Mouse (Mus musculus): ENCODE results near the gene Dpp7.

The Dpp7 gene

DNA sequence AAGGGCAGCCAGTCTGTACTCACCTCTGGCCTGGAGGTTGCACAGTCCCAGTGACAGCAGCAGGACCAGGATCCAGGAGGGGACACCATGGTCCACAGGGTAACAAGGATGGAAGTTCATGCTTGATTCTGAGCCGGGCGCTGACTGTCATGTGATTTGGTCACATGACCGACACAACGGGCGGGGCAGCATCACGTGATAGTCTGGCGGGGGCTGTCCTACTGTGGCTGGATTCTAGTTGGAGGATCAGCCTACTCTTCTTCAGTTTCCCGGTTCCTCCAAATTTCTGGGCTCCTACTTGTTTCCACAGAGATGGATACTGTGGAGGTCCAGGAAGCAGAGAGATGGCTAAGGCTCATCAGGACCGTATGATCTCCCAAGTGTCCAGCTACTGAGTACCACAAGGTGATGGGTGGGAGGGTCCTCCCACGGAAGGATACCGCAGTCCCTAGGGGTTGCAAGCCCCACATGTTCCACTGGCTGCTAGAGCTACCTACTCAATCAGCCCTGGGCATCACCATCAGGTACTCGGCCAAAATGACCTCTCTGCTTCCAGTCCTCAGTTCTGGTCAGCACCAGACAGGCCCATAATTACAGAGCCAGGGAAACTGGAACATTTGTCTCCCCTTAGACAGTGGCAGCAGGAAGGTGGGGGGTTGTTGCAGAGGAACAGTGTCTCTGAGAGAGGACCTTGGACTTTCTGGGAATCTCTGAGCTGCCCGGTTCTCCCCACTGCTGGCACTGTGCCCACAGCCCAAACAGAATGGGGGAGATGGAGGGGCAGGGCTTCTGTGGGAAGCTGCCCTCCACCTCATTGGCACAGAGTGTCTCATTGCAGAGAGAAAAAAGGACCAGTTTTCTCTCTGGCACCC, at the start of gene Dpp7:
TSS of gene Dpp7 (minus strand) at position 152 of the 872 bp plus-strand sequence.
- peak; percentile 90 for DNase-seq

GRCm38 (mm10) chr2:25403994-25404393, 47.8 kb upstream of the Dpp7 start:
- DNase-seq = no peak

DNA sequence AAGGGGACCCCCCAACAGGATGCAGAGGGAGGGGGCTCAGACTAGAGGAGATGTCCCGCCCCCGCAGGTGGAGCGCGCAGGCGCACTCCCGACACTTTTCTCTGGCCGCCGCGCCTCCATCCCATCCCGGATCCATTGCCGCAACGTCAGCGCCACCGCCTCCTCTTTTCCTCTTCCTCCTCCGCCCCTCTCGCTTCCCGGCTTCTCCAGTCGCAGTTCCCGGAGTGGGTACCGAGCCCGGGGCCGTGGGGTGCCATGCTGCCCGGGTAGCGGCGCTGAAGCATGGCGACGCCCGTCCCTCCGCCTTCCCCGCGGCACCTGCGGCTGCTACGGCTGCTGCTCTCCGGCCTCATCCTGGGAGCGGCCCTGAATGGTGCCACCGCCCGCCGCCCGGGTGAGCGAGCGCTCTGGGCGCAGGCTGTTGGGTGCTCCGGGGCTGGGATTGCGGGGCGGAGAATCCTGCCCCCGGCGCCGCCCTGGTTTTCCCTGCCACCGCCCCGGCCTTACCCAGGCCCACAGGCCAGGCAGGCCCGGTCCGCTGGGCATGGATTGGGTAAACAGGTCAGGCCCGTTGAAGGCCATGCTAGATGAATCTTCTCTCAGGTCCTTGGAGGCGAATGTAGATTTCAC, 46.9 kb upstream of the Dpp7 start:
- DNase-seq = peak; percentile 90

DNA sequence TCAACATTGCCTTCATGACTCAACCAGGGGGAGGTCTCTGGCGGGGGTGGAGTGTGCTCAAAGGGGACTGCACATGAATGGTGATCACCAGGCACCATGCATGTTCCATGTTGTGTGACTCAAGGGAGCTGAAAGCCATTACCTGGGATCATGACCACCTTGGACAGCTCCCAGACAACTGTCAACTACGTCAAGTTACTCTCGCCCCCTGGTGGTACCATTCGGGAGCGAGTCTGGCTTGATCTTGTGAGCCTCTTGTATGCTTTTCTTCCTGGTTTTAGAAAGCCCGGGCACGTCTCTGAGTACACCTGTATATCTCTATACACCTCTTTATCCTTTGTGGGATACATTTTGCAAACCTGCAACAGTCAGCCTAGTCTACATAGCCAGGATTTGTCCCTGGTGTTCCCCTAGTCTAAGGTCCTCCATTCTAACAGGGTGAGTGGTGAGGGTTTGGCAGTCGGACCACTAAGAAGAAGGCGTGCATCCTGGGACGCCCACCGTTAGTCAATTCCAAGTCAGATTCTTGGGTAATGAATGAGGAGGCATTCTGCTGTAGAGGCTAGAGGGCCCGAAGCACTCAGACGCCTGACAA, 46.3 kb upstream of the Dpp7 start:
- DNase-seq = peak; percentile 88

GRCm38 (mm10) chr2:25400764-25401163, 44.6 kb upstream of the Dpp7 start:
- peak; percentile 75 for DNase-seq

DNA sequence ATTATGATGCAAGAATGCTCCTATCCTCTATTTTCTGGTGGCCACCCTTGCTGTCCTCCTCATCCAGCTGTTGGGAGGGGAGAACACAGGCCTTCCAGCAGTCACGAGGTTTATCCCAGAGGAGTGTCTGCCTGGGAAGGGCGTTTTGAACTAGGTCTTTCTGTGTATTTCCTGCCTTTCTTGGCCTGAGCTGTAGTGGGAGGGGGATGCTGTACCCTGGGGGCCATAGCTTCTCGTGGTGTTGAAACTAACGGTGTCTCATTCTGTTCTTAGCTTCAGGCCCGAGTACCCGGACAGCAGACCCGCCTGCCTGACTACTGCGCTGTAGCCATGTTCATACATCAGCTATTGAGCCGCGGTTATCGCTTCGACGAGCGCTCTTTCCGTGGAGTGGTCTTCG, 44.1 kb upstream of the Dpp7 start:
- no peak for DNase-seq

GRCm38 (mm10) chr2:25399051-25399450, 42.9 kb upstream of the Dpp7 start, which contains the start of gene Npdc1:
Npdc1 (plus strand) TSS chr2:25399351.
- DNase-seq = no peak

- no peak for DNase-seq
These were observed 41.9 kb upstream of the Dpp7 start for GRCm38 (mm10) chr2:25398065-25398464.

DNA sequence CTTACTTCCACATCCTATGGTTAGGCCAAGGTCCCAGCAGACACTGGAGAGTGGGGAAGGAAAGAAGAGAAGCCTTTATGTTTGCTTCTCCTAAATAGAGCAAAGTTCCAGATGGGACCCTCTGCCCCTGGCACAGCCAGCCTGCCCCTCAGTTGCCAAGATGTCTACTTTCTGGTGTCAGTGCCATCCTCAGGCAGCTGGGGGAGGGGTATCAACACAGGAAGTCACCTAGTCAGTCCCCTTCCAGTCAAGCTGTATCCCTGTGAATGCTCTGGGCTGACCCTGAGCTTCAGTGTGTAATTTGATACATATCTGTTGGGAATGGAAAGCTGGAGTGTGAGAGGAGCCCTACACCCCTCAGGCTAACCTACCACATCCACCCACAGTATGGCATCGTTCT, 40.9 kb upstream of the Dpp7 start:
- DNase-seq = no peak

- peak; percentile 83 for DNase-seq
These were observed 40.4 kb upstream of the Dpp7 start for GRCm38 (mm10) chr2:25396597-25396983.

DNA sequence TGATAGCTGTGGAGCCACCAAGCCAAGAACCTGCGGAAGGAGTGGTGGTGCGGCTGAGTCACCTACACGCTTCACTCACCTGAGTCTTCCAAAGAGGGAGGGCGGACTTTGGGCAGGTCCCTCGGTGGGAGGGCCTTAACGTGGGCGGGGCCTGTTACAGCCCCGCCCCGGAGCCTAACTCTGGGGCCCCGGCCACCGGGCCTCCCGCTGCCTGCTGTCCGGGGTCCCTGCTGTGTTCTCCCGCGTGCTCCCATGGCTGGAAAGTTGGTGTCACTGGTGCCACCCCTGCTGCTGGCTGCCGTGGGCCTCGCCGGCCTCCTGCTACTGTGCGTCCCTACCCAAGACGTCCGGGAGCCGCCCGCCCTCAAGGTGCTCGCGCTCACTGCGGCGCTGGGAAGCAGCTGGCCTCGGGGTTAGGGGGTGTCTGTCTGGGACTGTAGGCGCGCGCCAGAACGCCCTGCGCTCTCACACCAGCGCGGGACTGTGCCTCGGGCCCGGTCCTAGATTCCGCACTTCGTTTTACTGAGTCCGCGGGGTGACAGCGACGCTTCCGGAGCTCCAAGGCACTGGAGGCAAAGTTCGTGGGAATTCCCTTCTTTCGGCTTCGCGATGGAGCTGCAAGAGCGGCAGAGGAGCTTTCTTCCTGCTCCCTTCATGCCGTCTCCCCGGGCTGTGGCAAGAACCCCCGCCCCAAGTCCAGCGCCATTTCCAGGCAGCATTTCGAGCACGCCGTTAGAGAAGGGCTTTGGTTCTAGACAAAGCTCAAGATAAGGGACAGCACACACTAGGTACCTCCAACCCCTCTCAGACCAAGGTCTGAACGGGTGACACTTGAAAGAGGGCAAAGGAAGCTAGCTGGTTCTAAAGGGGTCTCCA, 39.8 kb upstream of the Dpp7 start, which contains the start of gene Entpd2:
TSS of gene Entpd2 (plus strand) at position 154 of the 876 bp plus-strand sequence.
- DNase-seq = peak; percentile 67

DNA sequence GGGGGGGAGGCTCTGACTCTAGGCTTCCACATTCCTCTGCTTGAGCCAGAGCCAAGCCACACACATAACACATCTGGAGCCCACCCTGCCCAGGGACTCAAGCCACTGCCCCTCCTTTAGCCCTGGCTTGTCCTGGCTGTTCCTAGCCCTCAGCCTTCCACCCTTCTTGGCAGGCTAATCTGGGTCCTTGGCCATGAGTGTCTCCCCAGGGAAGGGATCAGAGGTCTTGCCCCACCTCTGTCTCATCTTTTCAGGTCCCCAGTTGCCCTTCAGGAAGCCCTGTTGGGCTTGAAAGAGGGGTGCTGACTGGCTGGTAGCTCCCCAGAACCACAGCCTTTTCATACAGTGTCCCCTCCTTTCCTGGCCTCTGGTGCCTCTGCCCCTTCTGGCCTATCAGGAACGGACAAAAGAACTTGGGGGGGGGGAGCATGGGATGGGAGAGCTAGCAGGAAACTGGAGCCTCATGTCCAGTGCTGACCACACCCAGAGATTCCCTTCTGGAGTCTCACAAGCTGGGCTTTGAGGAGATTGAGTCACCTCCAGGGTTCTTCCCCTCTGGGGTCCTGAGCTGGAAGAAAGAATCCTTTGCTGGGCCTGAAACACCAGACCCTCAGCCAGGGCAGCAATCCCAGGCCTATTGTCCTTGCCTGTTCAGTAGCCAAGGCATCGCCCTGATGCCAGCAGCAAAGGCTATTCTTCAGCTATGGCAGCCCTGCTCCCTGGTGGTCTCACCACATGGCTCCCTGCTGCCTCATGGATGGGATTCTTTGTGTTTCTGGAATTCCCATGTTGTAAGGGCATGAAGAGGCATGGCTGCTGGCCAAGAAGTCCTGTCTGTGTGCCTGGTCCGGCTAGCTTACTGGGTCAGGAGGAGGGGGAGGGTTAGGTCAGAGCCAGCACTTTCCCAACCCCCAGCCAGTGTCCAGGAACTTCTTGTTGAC, 38.4 kb upstream of the Dpp7 start:
- DNase-seq = peak; percentile 68

DNA sequence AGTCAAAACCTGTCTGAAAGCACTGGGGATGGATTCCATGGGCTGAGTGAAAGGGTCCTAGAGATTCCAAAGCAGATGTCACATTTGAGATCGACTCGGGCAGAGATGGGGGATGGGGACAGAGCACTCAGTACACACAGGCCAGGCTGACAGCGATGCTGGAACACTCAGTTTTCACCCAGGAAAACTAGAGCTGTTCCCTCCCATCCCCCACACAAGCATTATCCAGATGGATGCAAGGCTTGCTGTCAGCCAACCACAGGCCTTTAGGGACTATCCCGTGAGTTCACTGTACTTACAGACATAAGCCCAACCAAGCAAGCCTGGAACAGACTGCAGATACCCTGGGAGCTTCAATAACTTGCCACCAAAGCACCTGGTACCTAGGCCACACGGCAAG, 35.1 kb upstream of the Dpp7 start:
- no peak for DNase-seq

DNA sequence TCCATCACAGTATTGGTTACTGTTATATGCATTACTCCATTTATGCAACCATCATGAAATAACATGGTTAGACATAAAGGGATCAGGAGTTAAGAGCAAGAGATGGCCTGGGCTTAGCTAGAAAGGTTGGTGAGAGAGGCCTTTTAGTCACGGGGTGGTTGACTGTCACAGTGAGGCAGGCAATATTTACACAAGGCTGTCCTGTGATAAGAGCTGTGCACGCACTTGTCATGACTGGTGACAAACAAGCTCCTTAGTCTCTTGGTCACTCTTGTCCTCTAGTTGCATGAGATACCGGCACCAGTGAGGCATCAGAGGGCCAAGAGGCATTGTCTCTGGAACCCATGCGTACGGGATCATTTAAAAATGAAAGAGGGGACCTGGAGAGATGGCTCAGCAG, 28.3 kb upstream of the Dpp7 start:
- DNase-seq = no peak

DNA sequence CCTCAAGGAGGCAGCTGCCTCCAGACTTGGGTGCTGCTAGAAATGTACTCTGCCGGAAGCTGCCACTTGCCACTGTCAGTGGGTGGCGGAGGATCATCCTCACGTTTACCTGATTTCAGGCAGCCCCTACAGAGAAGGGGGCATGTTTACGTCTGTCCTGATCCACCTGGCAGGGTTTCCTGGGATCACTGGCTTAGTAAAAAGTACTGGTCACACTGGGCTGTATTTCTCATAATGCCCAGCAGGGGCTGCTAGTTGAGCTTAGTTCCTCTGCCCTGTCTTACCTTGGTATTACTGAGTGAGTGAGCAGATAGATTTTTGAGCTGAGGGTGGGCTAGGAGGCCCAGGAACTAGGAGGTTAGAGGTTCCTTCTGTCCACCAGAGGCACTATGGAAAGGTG, 20.4 kb upstream of the Dpp7 start:
- peak; percentile 77 for DNase-seq

GRCm38 (mm10) chr2:25373431-25373830, 17.3 kb upstream of the Dpp7 start:
- DNase-seq = no peak

DNA sequence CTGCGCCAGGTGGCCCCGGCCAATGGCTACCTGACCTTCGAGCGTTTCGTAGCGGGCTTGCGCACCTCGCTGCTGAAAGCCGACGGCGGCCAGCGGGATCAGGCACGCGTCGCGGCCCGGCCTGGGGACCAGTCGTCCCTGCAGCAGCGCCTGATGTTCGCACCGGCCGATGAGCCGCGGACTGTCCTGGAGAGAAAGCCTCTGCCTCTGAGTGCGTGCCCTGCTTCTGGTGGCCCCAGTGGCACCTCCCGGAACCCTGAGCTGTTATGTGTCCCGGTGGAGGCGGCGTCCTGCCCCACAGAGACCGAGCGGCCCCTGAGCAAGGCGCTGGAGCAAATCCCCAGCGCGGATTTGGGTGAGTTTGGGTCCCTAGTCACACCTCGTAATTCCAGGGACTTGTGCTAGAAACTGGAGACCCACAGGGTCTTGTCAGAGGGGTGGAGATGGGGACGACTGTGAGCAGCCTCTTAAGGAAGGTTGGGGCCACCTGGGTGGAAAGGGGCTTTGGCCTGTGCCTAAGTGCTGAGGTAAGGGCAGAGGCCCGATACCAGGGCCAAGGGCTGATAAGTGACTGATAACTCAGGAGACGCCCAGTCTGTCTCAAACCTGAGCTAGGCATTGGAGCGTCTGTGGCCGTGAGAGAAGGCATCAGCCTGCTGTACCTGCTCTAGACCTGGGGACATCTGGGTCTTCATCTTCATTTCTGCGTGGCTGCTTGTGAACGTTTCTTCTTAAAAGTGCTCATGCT, 16.7 kb upstream of the Dpp7 start:
- DNase-seq = no peak

GRCm38 (mm10) chr2:25371764-25372643, 15.8 kb upstream of the Dpp7 start, which contains the start of gene Sapcd2:
Sapcd2 (plus strand) TSS chr2:25372321.
- DNase-seq = peak; percentile 89

DNA sequence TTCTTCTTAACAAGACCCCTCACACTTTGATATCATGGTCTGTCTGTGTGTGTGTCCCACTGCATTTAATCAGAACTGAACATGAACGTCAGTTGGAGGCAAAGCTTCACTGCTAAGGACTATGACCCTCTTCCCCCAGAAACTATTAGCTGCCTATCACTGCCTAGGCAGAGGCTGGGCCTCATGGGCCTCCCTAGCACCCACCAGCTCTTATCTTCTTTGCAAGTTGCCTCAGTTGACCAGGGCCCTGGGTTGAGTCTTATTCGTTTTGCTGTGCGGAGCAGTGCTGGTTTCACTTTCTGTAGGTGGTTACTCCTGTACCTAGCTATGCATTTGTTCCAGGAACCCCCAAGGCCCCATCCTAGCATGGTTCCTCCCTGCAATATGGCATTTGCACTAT, 13.8 kb upstream of the Dpp7 start:
- DNase-seq = no peak

All from cerebellum, adult 9-10 months (tissue).